Mouse (Mus musculus): Measurements from ENCODE around the gene Glmp.
"Not testable (repeated sequence)": the region's sequence is repeated elsewhere in the genome, so short reads cannot be mapped to it uniquely, and the experiment has no call there.

DNA sequence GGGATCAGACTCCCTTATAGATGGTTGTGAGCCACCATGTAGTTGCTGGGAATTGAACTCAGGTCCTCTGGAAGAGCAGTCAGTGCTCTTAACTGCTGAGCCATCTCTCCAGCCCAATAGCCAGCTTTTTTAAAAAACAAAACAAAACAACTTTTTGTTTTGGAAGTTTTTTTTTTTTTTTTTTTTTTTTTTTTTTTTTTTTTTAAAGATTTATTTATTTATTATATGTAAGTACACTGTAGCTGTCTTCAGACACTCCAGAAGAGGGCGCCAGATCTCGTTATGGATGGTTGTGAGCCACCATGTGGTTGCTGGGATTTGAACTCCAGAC is 39.3 kb upstream of the Glmp start:
- not testable (repeated sequence) for TF ChIP-seq POLR2A (IDR thresholded peaks at IDR 0.05; ENCODE audit: extremely low read depth, insufficient read depth, low read length); CTCF (IDR thresholded peaks at IDR 0.05; ENCODE audit: low read depth, low read length)

Data from liver, adult 2 months (tissue).